ENCODE assay signal across 28 mouse cellular contexts in the genomic region with DNA sequence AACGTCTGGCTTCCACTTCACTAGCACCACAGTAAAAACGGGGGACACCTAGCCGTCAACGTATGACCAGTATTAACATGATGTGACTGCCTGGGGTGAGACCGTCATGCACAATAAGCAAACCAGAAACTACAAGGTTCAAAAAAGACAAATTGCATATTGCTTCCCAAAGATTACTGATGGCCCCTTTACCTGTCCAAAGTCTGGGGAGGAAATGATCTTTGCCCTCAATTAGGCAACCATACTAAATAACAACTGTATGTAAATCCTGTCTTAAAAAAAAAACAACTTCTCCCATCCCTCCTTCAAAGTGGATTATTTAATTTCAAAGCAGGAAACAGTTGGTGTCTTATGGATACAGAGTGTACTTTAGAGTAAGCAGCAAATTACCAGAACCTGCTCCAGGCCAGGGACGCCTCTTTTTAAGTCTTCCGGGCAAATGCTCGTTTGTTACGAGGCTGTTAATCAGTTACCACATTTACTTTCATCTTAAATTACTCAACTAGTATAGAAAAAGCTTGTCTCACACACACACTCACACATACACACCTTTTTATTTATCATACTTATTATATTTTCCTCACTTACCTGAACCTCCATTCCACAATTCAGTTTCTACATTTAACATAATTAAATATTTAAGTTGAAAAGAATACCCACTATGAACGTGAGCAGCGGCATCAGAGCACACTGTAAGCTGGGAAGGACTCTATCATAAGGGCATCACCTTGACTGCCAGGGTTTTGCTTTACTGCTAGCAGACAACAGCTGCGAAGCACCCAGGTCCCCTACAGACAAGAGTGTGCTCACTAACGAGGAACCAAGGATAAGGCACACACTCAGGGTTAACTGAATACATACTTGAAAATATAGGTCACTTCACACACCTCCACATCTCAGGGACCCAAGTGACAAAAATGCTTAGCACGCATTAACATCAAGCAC. TPM values are rescaled to one million over a fixed set of nuclear protein-coding genes. Genes with fewer than 3 reads are reported as not detected.
DNase-seq lines count a peak whose midpoint lies in the region; ATAC-seq and TF ChIP-seq lines count a peak whose summit lies in the region.
"Had no signal": no experiment of that assay in that cellular context is flagged by ENCODE, and none has a peak within 500 bp of the region (broad histone marks: within the 10 kb centered on the region; RNA-seq: fewer than 3 reads in every experiment).

No protein-coding gene starts in this region.

- peaks cover 15% of the 10 kb centered on the region for H3K79me2 ChIP-seq in liver, adult 2 months (ENCODE audit: control insufficient read depth, insufficient read depth, low read length)

- 63% methylated on average over 14 of the region's 14 CpGs for WGBS in kidney, embryonic 14.5 days
- 36% methylated on average over 14 of the region's 14 CpGs for WGBS in liver, adult 2 months
- WGBS in liver, embryonic 11.5 days: 83% methylated on average over 14 of the region's 14 CpGs
- WGBS in intestine, postnatal 0 days: 41% methylated on average over 14 of the region's 14 CpGs
- 65% methylated on average over 14 of the region's 14 CpGs for WGBS in liver, postnatal 0 days (ENCODE audit: insufficient replicate concordance)
- WGBS in forebrain, postnatal 0 days: 81% methylated on average over 14 of the region's 14 CpGs

- H3K9me3 ChIP-seq in kidney, embryonic 14.5 days (ENCODE audit: control insufficient read depth, low read length): no peaks in the 10 kb centered on the region
- H3K9me3 ChIP-seq in liver, embryonic 11.5 days (ENCODE audit: control insufficient read depth, low read length): no peaks in the 10 kb centered on the region
- no peaks in the 10 kb centered on the region for H3K9me3 ChIP-seq in intestine, postnatal 0 days (ENCODE audit: control insufficient read depth)
- H3K9me3 ChIP-seq in liver, postnatal 0 days (ENCODE audit: low read length): no peaks in the 10 kb centered on the region
- no peaks in the 10 kb centered on the region for H3K9me3 ChIP-seq in forebrain, postnatal 0 days (ENCODE audit: low read length)
- H3K9me3 ChIP-seq: embryonic facial prominence, embryonic 12.5 days; forebrain, embryonic 15.5 days; heart, embryonic 13.5 days; hindbrain, embryonic 10.5 days; hindbrain, embryonic 15.5 days; limb, embryonic 13.5 days had no signal

- H3K4me1 ChIP-seq in kidney, embryonic 14.5 days (ENCODE audit: control insufficient read depth, insufficient read depth, low read length): no peaks in the 10 kb centered on the region
- H3K4me1 ChIP-seq in liver, adult 2 months (ENCODE audit: control insufficient read depth, insufficient read depth, low read length): peaks cover 18% of the 10 kb centered on the region
- no peaks in the 10 kb centered on the region for H3K4me1 ChIP-seq in liver, embryonic 11.5 days (replicated peaks; ENCODE audit: control insufficient read depth, insufficient read depth, low read length)
- 0 out of 2 replicates have a peak, but pooled peaks cover 3% of the 10 kb centered on the region for H3K4me1 ChIP-seq in intestine, postnatal 0 days (replicated peaks; ENCODE audit: control insufficient read depth, insufficient read depth, low read length)
- H3K4me1 ChIP-seq in liver, postnatal 0 days (ENCODE audit: insufficient read depth): peaks cover 6% of the 10 kb centered on the region; the same call in 1 of the 2 replicates
- no peaks in the 10 kb centered on the region for H3K4me1 ChIP-seq in forebrain, postnatal 0 days (ENCODE audit: insufficient read depth)
- H3K4me1 ChIP-seq: embryonic facial prominence, embryonic 12.5 days; forebrain, embryonic 15.5 days; heart, embryonic 13.5 days; hindbrain, embryonic 10.5 days; hindbrain, embryonic 15.5 days; limb, embryonic 13.5 days had no signal

- TF ChIP-seq CTCF in liver, adult 2 months (IDR thresholded peaks at IDR 0.05; ENCODE audit: low read depth, low read length): no peak
- TF ChIP-seq CTCF in intestine, postnatal 0 days (IDR thresholded peaks at IDR 0.05; ENCODE audit: low read depth): no peak
- no peak for TF ChIP-seq CTCF in liver, postnatal 0 days (IDR thresholded peaks at IDR 0.05; ENCODE audit: low read depth)
- no peak for TF ChIP-seq CTCF in forebrain, postnatal 0 days (IDR thresholded peaks at IDR 0.05; ENCODE audit: low read depth)

- no peaks in the 10 kb centered on the region for H3K27me3 ChIP-seq in kidney, embryonic 14.5 days (ENCODE audit: control insufficient read depth, insufficient read depth, low read length)
- no peaks in the 10 kb centered on the region for H3K27me3 ChIP-seq in liver, adult 2 months (ENCODE audit: control insufficient read depth, insufficient read depth, low read length)
- no peaks in the 10 kb centered on the region for H3K27me3 ChIP-seq in liver, embryonic 11.5 days (replicated peaks; ENCODE audit: control insufficient read depth, insufficient read depth, low read length)
- H3K27me3 ChIP-seq in intestine, postnatal 0 days (replicated peaks; ENCODE audit: control insufficient read depth, insufficient read depth, low read length): no peaks in the 10 kb centered on the region
- no peaks in the 10 kb centered on the region for H3K27me3 ChIP-seq in liver, postnatal 0 days (ENCODE audit: insufficient read depth, low read length)
- H3K27me3 ChIP-seq in forebrain, postnatal 0 days (ENCODE audit: insufficient read depth, low read length): no peaks in the 10 kb centered on the region
- H3K27me3 ChIP-seq: embryonic facial prominence, embryonic 12.5 days; forebrain, embryonic 15.5 days; heart, embryonic 13.5 days; hindbrain, embryonic 15.5 days; limb, embryonic 13.5 days; Patski had no signal

- no peak for ATAC-seq in kidney, embryonic 14.5 days (ENCODE audit: low FRiP score, low TSS enrichment)
- ATAC-seq in liver, embryonic 11.5 days (replicated peaks; ENCODE audit: low FRiP score): no peak
- ATAC-seq in intestine, postnatal 0 days: peak; percentile 88
- peak; percentile 88 for ATAC-seq in liver, postnatal 0 days
- no peak for ATAC-seq in forebrain, postnatal 0 days
- ATAC-seq: forebrain, embryonic 15.5 days; inflammation-experienced regulatory T-cells, adult 6 months; midbrain, embryonic 16.5 days; Patski had no signal

- H3K27ac ChIP-seq in kidney, embryonic 14.5 days (ENCODE audit: low read depth, low read length): 0 out of 2 replicates have a peak overlapping the region, but pooled peaks have one; percentile 32
- H3K27ac ChIP-seq in liver, adult 2 months (replicated peaks; ENCODE audit: insufficient read depth, low read depth, low read length): peak overlapping the region; percentile 95
- H3K27ac ChIP-seq in liver, embryonic 11.5 days (ENCODE audit: low read depth, low read length): no peak overlapping the region
- peak overlapping the region; percentile 92 for H3K27ac ChIP-seq in intestine, postnatal 0 days (ENCODE audit: low read depth, low read length)
- H3K27ac ChIP-seq in liver, postnatal 0 days (ENCODE audit: low read depth): peak overlapping the region; percentile 93
- H3K27ac ChIP-seq in forebrain, postnatal 0 days (ENCODE audit: low read depth, low read length): no peak overlapping the region
- H3K27ac ChIP-seq: embryonic facial prominence, embryonic 12.5 days; forebrain, embryonic 15.5 days; heart, embryonic 13.5 days; hindbrain, embryonic 10.5 days; hindbrain, embryonic 15.5 days; left cerebral cortex, adult 2 months; limb, embryonic 13.5 days had no signal

- H3K9ac ChIP-seq in kidney, embryonic 14.5 days (ENCODE audit: low read depth, low read length): no peak overlapping the region
- H3K9ac ChIP-seq in liver, adult 2 months (ENCODE audit: low read depth, low read length): peak overlapping the region; percentile 71
- H3K9ac ChIP-seq in liver, embryonic 11.5 days (ENCODE audit: low read depth, low read length): no peak overlapping the region
- H3K9ac ChIP-seq in intestine, postnatal 0 days (ENCODE audit: low read depth, low read length): no peak overlapping the region
- peak overlapping the region; percentile 26 for H3K9ac ChIP-seq in liver, postnatal 0 days (replicated peaks)
- H3K9ac ChIP-seq in forebrain, postnatal 0 days: no peak overlapping the region
- H3K9ac ChIP-seq: embryonic facial prominence, embryonic 12.5 days; forebrain, embryonic 15.5 days; heart, embryonic 13.5 days; hindbrain, embryonic 15.5 days; limb, embryonic 13.5 days; lung, embryonic 14.5 days had no signal

- no peak overlapping the region for H3K4me2 ChIP-seq in kidney, embryonic 14.5 days (replicated peaks; ENCODE audit: low read depth, low read length)
- no peak overlapping the region for H3K4me2 ChIP-seq in liver, embryonic 11.5 days
- H3K4me2 ChIP-seq in intestine, postnatal 0 days (replicated peaks; ENCODE audit: low read depth): peak overlapping the region; percentile 51
- H3K4me2 ChIP-seq in liver, postnatal 0 days (ENCODE audit: low read depth, low read length): peak overlapping the region; percentile 55
- H3K4me2 ChIP-seq in forebrain, postnatal 0 days (ENCODE audit: low read depth): no peak overlapping the region
- H3K4me2 ChIP-seq: embryonic facial prominence, embryonic 12.5 days; forebrain, embryonic 15.5 days; heart, embryonic 13.5 days; hindbrain, embryonic 15.5 days; limb, embryonic 13.5 days; lung, embryonic 14.5 days had no signal

- H3K36me3 ChIP-seq in kidney, embryonic 14.5 days (ENCODE audit: control insufficient read depth, insufficient read depth, low read length): peaks cover 48% of the 10 kb centered on the region
- peaks cover 36% of the 10 kb centered on the region for H3K36me3 ChIP-seq in liver, adult 2 months (ENCODE audit: control insufficient read depth, insufficient read depth, low read length)
- H3K36me3 ChIP-seq in liver, embryonic 11.5 days (ENCODE audit: control insufficient read depth, insufficient read depth, low read length): peaks cover 16% of the 10 kb centered on the region; the same call in 1 of the 2 replicates
- peaks cover 42% of the 10 kb centered on the region for H3K36me3 ChIP-seq in intestine, postnatal 0 days (ENCODE audit: control insufficient read depth, insufficient read depth)
- H3K36me3 ChIP-seq in liver, postnatal 0 days (replicated peaks; ENCODE audit: insufficient read depth, low read length): peaks cover 58% of the 10 kb centered on the region
- peaks cover 33% of the 10 kb centered on the region for H3K36me3 ChIP-seq in forebrain, postnatal 0 days (ENCODE audit: insufficient read depth)

- no peak for TF ChIP-seq POLR2A in liver, adult 2 months (IDR thresholded peaks at IDR 0.05; ENCODE audit: extremely low read depth, insufficient read depth, low read length)

- peak; percentile 61; the same call in 1 of the 2 replicates for TF ChIP-seq EP300 in liver, postnatal 0 days (IDR thresholded peaks at IDR 0.05; ENCODE audit: low read depth)

- H3K4me3 ChIP-seq in kidney, embryonic 14.5 days (ENCODE audit: low read length): no peak overlapping the region
- H3K4me3 ChIP-seq in liver, adult 2 months (ENCODE audit: insufficient read depth, low read depth, low read length): no peak overlapping the region
- no peak overlapping the region for H3K4me3 ChIP-seq in liver, embryonic 11.5 days (ENCODE audit: low read depth, low read length)
- no peak overlapping the region for H3K4me3 ChIP-seq in intestine, postnatal 0 days (ENCODE audit: low read depth, low read length)
- no peak overlapping the region for H3K4me3 ChIP-seq in liver, postnatal 0 days (ENCODE audit: low read depth, low read length)
- H3K4me3 ChIP-seq in forebrain, postnatal 0 days (ENCODE audit: low read depth, low read length): no peak overlapping the region
- H3K4me3 ChIP-seq: embryonic facial prominence, embryonic 12.5 days; forebrain, embryonic 15.5 days; heart, embryonic 13.5 days; hindbrain, embryonic 10.5 days; hindbrain, embryonic 15.5 days; left cerebral cortex, adult 2 months; limb, embryonic 13.5 days had no signal

- no peak for DNase-seq in kidney, postnatal 10 days
- peak; percentile 94 for DNase-seq in liver, adult 2 months (ENCODE audit: extremely low read depth, low read depth, low spot score)
- DNase-seq in liver, embryonic 11.5 days (ENCODE audit: low spot score): no peak
- DNase-seq in liver, postnatal 0 days: no peak
- no peak for DNase-seq in layer of hippocampus, postnatal 36 days
- DNase-seq in forebrain, postnatal 0 days: no peak
- DNase-seq: adrenal gland, postnatal 10 days; cerebellum, adult 11 months; cerebellum, adult 9-10 months; embryo, embryonic 11 days; heart, postnatal 10 days; lung, embryonic 14.5 days; lung, postnatal 14 days; right cerebral cortex, postnatal 25 days; spleen, adult 18-20 months; thymus, postnatal 14 days had no signal

RNA-seq across cellular contexts. Expression of gene Idnk, which starts 24.4 kb away (rescaled TPM):
- polyA plus RNA-seq in kidney, embryonic 14.5 days (2014; fragmentation: Nextera tagmentation; extraction: Ambion mirVana): 33.4 and 41.8 TPM in 2 replicates
- 34.0 and 34.5 TPM in 2 replicates for total RNA-seq in liver, adult 2 months (2014; rRNA removed)
- 26.9 and 27.3 TPM in 2 replicates for polyA plus RNA-seq in liver, adult 2 months (2012; rRNA removed)
- polyA plus RNA-seq in liver, embryonic 11.5 days (2014; fragmentation: Nextera tagmentation; extraction: Ambion mirVana): 37.9 and 38.0 TPM in 2 replicates
- polyA plus RNA-seq in intestine, postnatal 0 days (2015; fragmentation: Nextera tagmentation; extraction: Ambion mirVana): 79.0 and 88.7 TPM in 2 replicates
- 35.4 and 37.6 TPM in 2 replicates for polyA plus RNA-seq in liver, postnatal 0 days (2015; fragmentation: Nextera tagmentation; extraction: Ambion mirVana)
- 10 to 100 TPM; 27.5 to 29.9 TPM for total RNA-seq in layer of hippocampus, postnatal 36 days (2021)
- 20.0 and 26.0 TPM in 2 replicates for total RNA-seq in forebrain, postnatal 0 days (2014; rRNA removed)
- polyA plus RNA-seq in forebrain, postnatal 0 days (2015; fragmentation: Nextera tagmentation; extraction: Ambion mirVana): 46.9 and 49.9 TPM in 2 replicates

RNA-seq across cellular contexts. Expression of gene Ubqln1, which starts 33.6 kb away (rescaled TPM):
- 60.8 and 98.7 TPM in 2 replicates for polyA plus RNA-seq in kidney, embryonic 14.5 days (2014; fragmentation: Nextera tagmentation; extraction: Ambion mirVana)
- 77.4 and 87.1 TPM in 2 replicates for total RNA-seq in liver, adult 2 months (2014; rRNA removed)
- polyA plus RNA-seq in liver, adult 2 months (2012; rRNA removed): 119 and 146 TPM in 2 replicates
- polyA plus RNA-seq in liver, embryonic 11.5 days (2014; fragmentation: Nextera tagmentation; extraction: Ambion mirVana): 95.5 and 103 TPM in 2 replicates
- polyA plus RNA-seq in intestine, postnatal 0 days (2015; fragmentation: Nextera tagmentation; extraction: Ambion mirVana): 59.5 and 61.3 TPM in 2 replicates
- 44.2 and 44.5 TPM in 2 replicates for polyA plus RNA-seq in liver, postnatal 0 days (2015; fragmentation: Nextera tagmentation; extraction: Ambion mirVana)
- 100 to 1,000 TPM; 148 to 155 TPM for total RNA-seq in layer of hippocampus, postnatal 36 days (2021)
- total RNA-seq in forebrain, postnatal 0 days (2014; rRNA removed): 125 and 172 TPM in 2 replicates
- 85.9 and 118 TPM in 2 replicates for polyA plus RNA-seq in forebrain, postnatal 0 days (2015; fragmentation: Nextera tagmentation; extraction: Ambion mirVana)

RNA-seq across cellular contexts. Expression of gene Hnrnpa0, which starts 53.5 kb away (rescaled TPM):
- polyA plus RNA-seq in kidney, embryonic 14.5 days (2014; fragmentation: Nextera tagmentation; extraction: Ambion mirVana): 55.5 and 103 TPM in 2 replicates
- total RNA-seq in liver, adult 2 months (2014; rRNA removed): 16.1 and 20.3 TPM in 2 replicates
- polyA plus RNA-seq in liver, adult 2 months (2012; rRNA removed): 35.4 and 36.0 TPM in 2 replicates
- 18.7 and 22.8 TPM in 2 replicates for polyA plus RNA-seq in liver, embryonic 11.5 days (2014; fragmentation: Nextera tagmentation; extraction: Ambion mirVana)
- polyA plus RNA-seq in intestine, postnatal 0 days (2015; fragmentation: Nextera tagmentation; extraction: Ambion mirVana): 27.9 and 29.5 TPM in 2 replicates
- polyA plus RNA-seq in liver, postnatal 0 days (2015; fragmentation: Nextera tagmentation; extraction: Ambion mirVana): 11.0 and 11.4 TPM in 2 replicates
- total RNA-seq in layer of hippocampus, postnatal 36 days (2021): 100 to 1,000 TPM; 112 to 119 TPM
- total RNA-seq in forebrain, postnatal 0 days (2014; rRNA removed): 197 and 234 TPM in 2 replicates
- 76.5 and 86.6 TPM in 2 replicates for polyA plus RNA-seq in forebrain, postnatal 0 days (2015; fragmentation: Nextera tagmentation; extraction: Ambion mirVana)

Comparison
In these comparisons a context has a peak if more than half of its experiments do, and no peak if none do; other contexts are left out.
1. ATAC-seq: peak in intestine, postnatal 0 days (single experiment) and liver, postnatal 0 days (single experiment); none in kidney, embryonic 14.5 days (single experiment), liver, embryonic 11.5 days (single experiment) and forebrain, postnatal 0 days (single experiment).
2. H3K27ac ChIP-seq: peak in kidney, embryonic 14.5 days (single experiment), liver, adult 2 months (single experiment), intestine, postnatal 0 days (single experiment) and liver, postnatal 0 days (single experiment); none in liver, embryonic 11.5 days (single experiment) and forebrain, postnatal 0 days (single experiment).
3. H3K4me2 ChIP-seq: peak in intestine, postnatal 0 days (single experiment) and liver, postnatal 0 days (single experiment); none in kidney, embryonic 14.5 days (single experiment), liver, embryonic 11.5 days (single experiment) and forebrain, postnatal 0 days (single experiment).
4. H3K9ac ChIP-seq: peak in liver, adult 2 months (single experiment) and liver, postnatal 0 days (single experiment); none in kidney, embryonic 14.5 days (single experiment), liver, embryonic 11.5 days (single experiment), intestine, postnatal 0 days (single experiment) and forebrain, postnatal 0 days (single experiment).